In genomic region chr3:92920364-92920763, GRCm38 (mm10) we compare ENCODE assay signal across 8 mouse cellular contexts. TPM values are rescaled to one million over a fixed set of nuclear protein-coding genes. Genes with fewer than 3 reads are reported as not detected.
DNase-seq lines count a peak whose midpoint lies in the region; ATAC-seq lines count a peak whose summit lies in the region.

No protein-coding gene starts in this region.

- H3K36me3 ChIP-seq in hindbrain, embryonic 11.5 days (ENCODE audit: control insufficient read depth, insufficient read depth, low read length) = no peaks in the 10 kb centered on the region
- H3K36me3 ChIP-seq in hindbrain, embryonic 16.5 days (ENCODE audit: control insufficient read depth, insufficient read depth, low read length) = no peaks in the 10 kb centered on the region

- H3K4me1 ChIP-seq in hindbrain, embryonic 11.5 days (replicated peaks; ENCODE audit: control insufficient read depth, insufficient read depth, low read length) = no peaks in the 10 kb centered on the region
- H3K4me1 ChIP-seq in hindbrain, embryonic 16.5 days (ENCODE audit: control insufficient read depth, insufficient read depth, low read depth, low read length) = no peaks in the 10 kb centered on the region

- no peak overlapping the region for H3K4me2 ChIP-seq in hindbrain, embryonic 11.5 days (replicated peaks; ENCODE audit: low read depth, low read length)
- H3K4me2 ChIP-seq in hindbrain, embryonic 16.5 days (ENCODE audit: low read length) = no peak overlapping the region

- no peak overlapping the region for H3K4me3 ChIP-seq in hindbrain, embryonic 11.5 days (ENCODE audit: low read depth, low read length)
- no peak overlapping the region for H3K4me3 ChIP-seq in hindbrain, embryonic 16.5 days (ENCODE audit: low read length)

- no peaks in the 10 kb centered on the region for H3K27me3 ChIP-seq in hindbrain, embryonic 11.5 days (ENCODE audit: control insufficient read depth, insufficient read depth, low read length)
- no peaks in the 10 kb centered on the region for H3K27me3 ChIP-seq in hindbrain, embryonic 16.5 days (replicated peaks; ENCODE audit: control insufficient read depth, insufficient read depth, low read length)

- no peak overlapping the region for H3K27ac ChIP-seq in hindbrain, embryonic 11.5 days (ENCODE audit: low read depth, low read length)
- H3K27ac ChIP-seq in hindbrain, embryonic 16.5 days (ENCODE audit: low read depth, low read length) = no peak overlapping the region

- DNase-seq in hindbrain, embryonic 11.5 days (ENCODE audit: low spot score) = peak; percentile 52
- DNase-seq in testis, postnatal 10 days (ENCODE audit: low spot score) = peak; percentile 46
- DNase-seq in testis, postnatal 14 days (ENCODE audit: low spot score) = no peak
- peak; percentile 20 for DNase-seq in embryo, embryonic 11.5 days (ENCODE audit: low read depth, low spot score)
- peak; percentile 21 to 31 for DNase-seq in right cerebral cortex, postnatal 10 days (ENCODE audit: low spot score in 2 of 2)
- DNase-seq in lung, postnatal 14 days = no peak
- DNase-seq in cerebellum, adult 9-10 months = no peak

- H3K9ac ChIP-seq in hindbrain, embryonic 11.5 days (ENCODE audit: low read depth, low read length) = no peak overlapping the region
- no peak overlapping the region for H3K9ac ChIP-seq in hindbrain, embryonic 16.5 days (ENCODE audit: low read depth, low read length)

- 68% methylated on average over 4 of the region's 4 CpGs for WGBS in hindbrain, embryonic 11.5 days
- WGBS in hindbrain, embryonic 16.5 days = 57% methylated on average over 4 of the region's 4 CpGs

- H3K9me3 ChIP-seq in hindbrain, embryonic 11.5 days (ENCODE audit: control insufficient read depth, low read length) = no peaks in the 10 kb centered on the region
- no peaks in the 10 kb centered on the region for H3K9me3 ChIP-seq in hindbrain, embryonic 16.5 days (ENCODE audit: control insufficient read depth, low read length)

- ATAC-seq in hindbrain, embryonic 11.5 days (ENCODE audit: low FRiP score) = peak; percentile 61; the same call in 1 of the 2 replicates
- no peak for ATAC-seq in hindbrain, embryonic 16.5 days

RNA-seq across cellular contexts. Expression of gene Lce3a, which starts 5.7 kb away (rescaled TPM):
- not detected in 2 replicates for polyA plus RNA-seq in hindbrain, embryonic 11.5 days (2014; fragmentation: Nextera tagmentation; extraction: Ambion mirVana)
- polyA plus RNA-seq in hindbrain, embryonic 16.5 days (2015; fragmentation: Nextera tagmentation; extraction: Ambion mirVana) = not detected in 2 replicates

RNA-seq across cellular contexts. Expression of gene Lce3b, which starts 12.4 kb away (rescaled TPM):
- polyA plus RNA-seq in hindbrain, embryonic 11.5 days (2014; fragmentation: Nextera tagmentation; extraction: Ambion mirVana) = not detected in 2 replicates
- not detected in 2 replicates for polyA plus RNA-seq in hindbrain, embryonic 16.5 days (2015; fragmentation: Nextera tagmentation; extraction: Ambion mirVana)

RNA-seq across cellular contexts. Expression of gene Lce3c, which starts 23.9 kb away (rescaled TPM):
- not detected in 2 replicates for polyA plus RNA-seq in hindbrain, embryonic 11.5 days (2014; fragmentation: Nextera tagmentation; extraction: Ambion mirVana)
- 0.89 TPM in 1 of 2 replicates, not detected in the other for polyA plus RNA-seq in hindbrain, embryonic 16.5 days (2015; fragmentation: Nextera tagmentation; extraction: Ambion mirVana)

RNA-seq across cellular contexts. Expression of gene Lce3d, which starts 36.8 kb away (rescaled TPM):
- polyA plus RNA-seq in hindbrain, embryonic 11.5 days (2014; fragmentation: Nextera tagmentation; extraction: Ambion mirVana) = not detected in 2 replicates
- not detected in 2 replicates for polyA plus RNA-seq in hindbrain, embryonic 16.5 days (2015; fragmentation: Nextera tagmentation; extraction: Ambion mirVana)

RNA-seq across cellular contexts. Expression of gene Lce3e, which starts 46.5 kb away (rescaled TPM):
- not detected in 2 replicates for polyA plus RNA-seq in hindbrain, embryonic 11.5 days (2014; fragmentation: Nextera tagmentation; extraction: Ambion mirVana)
- not detected in 2 replicates for polyA plus RNA-seq in hindbrain, embryonic 16.5 days (2015; fragmentation: Nextera tagmentation; extraction: Ambion mirVana)

Comparison
In these comparisons a context has a peak if more than half of its experiments do, and no peak if none do; other contexts are left out.
1. DNase-seq: peak in hindbrain, embryonic 11.5 days (single experiment), testis, postnatal 10 days (single experiment), embryo, embryonic 11.5 days (single experiment) and right cerebral cortex, postnatal 10 days (2 of 2); none in testis, postnatal 14 days (single experiment), lung, postnatal 14 days (single experiment) and cerebellum, adult 9-10 months (single experiment).